Mouse (Mus musculus): ENCODE measurements around the gene Zfp62. TPM values are rescaled to one million over a fixed set of nuclear protein-coding genes. Genes with fewer than 3 reads are reported as not detected.

Zfp62 gene
- total and polyA plus RNA-seq, 3 experiments, result 16.7 to 132 (median 31.8) TPM

DNA sequence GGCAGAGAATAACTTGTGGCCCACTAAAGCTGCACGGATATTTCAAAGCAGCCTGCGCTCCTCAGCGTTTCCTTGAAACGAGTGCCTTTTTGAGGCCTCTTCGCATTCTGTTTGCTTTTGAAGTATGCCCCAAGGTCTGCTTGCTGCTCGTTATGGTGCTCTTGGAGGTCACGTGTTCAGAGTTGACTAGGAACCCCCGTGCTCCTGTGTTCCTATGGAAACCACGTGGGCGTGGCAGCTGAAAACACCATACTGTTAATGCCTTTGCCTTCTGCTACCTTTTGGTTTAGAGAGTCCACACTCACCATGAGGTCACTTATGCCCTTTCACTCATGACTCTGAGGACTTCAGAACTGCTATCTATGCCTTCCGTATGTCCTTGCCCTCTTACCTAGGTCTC, 61.5 kb downstream of the Zfp62 start:
- DNase-seq (ENCODE audit: low read depth, low spot score), result no peak
- Histone ChIP-seq H3K4me3 (ENCODE audit: control insufficient read depth in 1 of 2, insufficient read depth in 1 of 2, low read depth in 2 of 2, low read length in 2 of 2) (no peak overlapping the region), H3K27me3 (ENCODE audit: control insufficient read depth in 1 of 2, insufficient read depth in 2 of 2, low read length in 2 of 2) (no peaks in the 10 kb centered on the region), H3K79me2 (ENCODE audit: control insufficient read depth, insufficient read depth, low read length, poor library complexity) (no peaks in the 10 kb centered on the region), H3K4me1 (ENCODE audit: control insufficient read depth in 1 of 2, insufficient read depth in 2 of 2, low read length in 2 of 2) (no peaks in the 10 kb centered on the region), H3K36me3 (ENCODE audit: control insufficient read depth in 1 of 2, insufficient read depth in 2 of 2, low read length in 2 of 2) (peaks cover 0 to 4% of the 10 kb centered on the region in 2 experiments; a peak in 1 of 4 replicates), H3K9me3 (replicated peaks; ENCODE audit: insufficient read depth, low read length) (no peaks in the 10 kb centered on the region), H3K9ac (ENCODE audit: control insufficient read depth, low read depth, low read length, poor library complexity, severe bottlenecking) (no peak overlapping the region), H3K27ac (ENCODE audit: control insufficient read depth, low read depth, low read length) (no peak overlapping the region)
- TF ChIP-seq KAT2A (conservative IDR thresholded peaks at IDR 0.05; ENCODE audit: low read depth, low read length), result no peak

DNA sequence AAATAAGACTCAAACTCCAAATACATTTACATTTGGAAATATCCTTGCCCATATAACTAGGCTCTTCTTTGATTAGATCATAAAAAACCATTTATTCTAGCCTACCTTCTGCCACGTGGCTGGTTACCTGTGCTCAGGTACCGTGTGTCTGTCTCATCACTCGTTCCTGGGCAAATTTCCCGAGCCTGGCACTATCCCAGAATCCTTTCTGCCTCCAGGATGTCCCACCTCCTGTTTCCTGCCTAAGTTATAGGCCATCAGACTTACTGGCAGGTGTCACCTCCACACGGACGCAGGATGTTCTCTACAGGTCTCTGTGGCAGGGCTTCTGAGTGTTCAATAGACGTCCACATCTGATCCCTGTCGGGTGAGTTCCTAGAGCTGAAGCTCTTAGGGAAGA, 62.0 kb downstream of the Zfp62 start:
- Histone ChIP-seq H3K4me3 (ENCODE audit: control insufficient read depth in 1 of 2, insufficient read depth in 1 of 2, low read depth in 2 of 2, low read length in 2 of 2) (no peak overlapping the region), H3K27ac (ENCODE audit: control insufficient read depth, low read depth, low read length) (no peak overlapping the region), H3K36me3 (ENCODE audit: control insufficient read depth in 1 of 2, insufficient read depth in 2 of 2, low read length in 2 of 2) (peaks cover 0 to 2% of the 10 kb centered on the region in 2 experiments; a peak in 1 of 4 replicates), H3K4me1 (ENCODE audit: control insufficient read depth in 1 of 2, insufficient read depth in 2 of 2, low read length in 2 of 2) (no peaks in the 10 kb centered on the region), H3K27me3 (ENCODE audit: control insufficient read depth in 1 of 2, insufficient read depth in 2 of 2, low read length in 2 of 2) (no peaks in the 10 kb centered on the region), H3K9ac (ENCODE audit: control insufficient read depth, low read depth, low read length, poor library complexity, severe bottlenecking) (no peak overlapping the region), H3K79me2 (ENCODE audit: control insufficient read depth, insufficient read depth, low read length, poor library complexity) (no peaks in the 10 kb centered on the region), H3K9me3 (replicated peaks; ENCODE audit: insufficient read depth, low read length) (no peaks in the 10 kb centered on the region)
- TF ChIP-seq UBTF (IDR thresholded peaks at IDR 0.05; ENCODE audit: borderline replicate concordance, insufficient read depth, low read depth, low read length), result no peak
- TF ChIP-seq NELFE (IDR thresholded peaks at IDR 0.05; ENCODE audit: low read depth, low read length), result no peak
- TF ChIP-seq TBP (IDR thresholded peaks at IDR 0.05; ENCODE audit: low read depth, low read length), result no peak
- TF ChIP-seq MEF2A (IDR thresholded peaks at IDR 0.05; ENCODE audit: extremely low read depth, insufficient replicate concordance, low read depth, low read length, poor library complexity, severe bottlenecking), result no peak
- no peak for TF ChIP-seq TAL1 (IDR thresholded peaks at IDR 0.05; ENCODE audit: low read length)
- TF ChIP-seq CHD1 (IDR thresholded peaks at IDR 0.05; ENCODE audit: low read depth, low read length), result no peak
- TF ChIP-seq CTCF (IDR thresholded peaks at IDR 0.05 in 2 of 3, conservative IDR thresholded peaks at IDR 0.05 in 1 of 3; ENCODE audit: control insufficient read depth in 1 of 3, insufficient read depth in 1 of 3, low read depth in 2 of 3, low read length in 3 of 3, poor library complexity in 1 of 3, severe bottlenecking in 1 of 3), result no peak
- TF ChIP-seq CHD2 (IDR thresholded peaks at IDR 0.05; ENCODE audit: low read length), result no peak
- no peak for TF ChIP-seq POLR2A (IDR thresholded peaks at IDR 0.05; ENCODE audit: control insufficient read depth in 1 of 2, insufficient read depth in 1 of 2, low read depth in 1 of 2, low read length in 2 of 2, poor library complexity in 1 of 2)
- no peak for TF ChIP-seq USF1 (IDR thresholded peaks at IDR 0.05; ENCODE audit: low read depth, low read length)
- TF ChIP-seq POLR2AphosphoS2 (IDR thresholded peaks at IDR 0.05; ENCODE audit: low read length), result no peak
- TF ChIP-seq BHLHE40 (IDR thresholded peaks at IDR 0.05; ENCODE audit: borderline replicate concordance, low read depth, low read length), result no peak
- no peak for TF ChIP-seq MAX (IDR thresholded peaks at IDR 0.05; ENCODE audit: low read length)
- no peak for TF ChIP-seq ZMIZ1 (IDR thresholded peaks at IDR 0.05; ENCODE audit: low read depth, low read length)
- no peak for TF ChIP-seq HCFC1 (IDR thresholded peaks at IDR 0.05; ENCODE audit: low read depth, low read length)
- TF ChIP-seq MAFK (IDR thresholded peaks at IDR 0.05; ENCODE audit: borderline replicate concordance, low read depth, low read length), result no peak
- no peak for TF ChIP-seq ZC3H11A (IDR thresholded peaks at IDR 0.05; ENCODE audit: low read depth, low read length)
- no peak for TF ChIP-seq KAT2A (conservative IDR thresholded peaks at IDR 0.05; ENCODE audit: low read depth, low read length)
- no peak for TF ChIP-seq GATA1 (IDR thresholded peaks at IDR 0.05; ENCODE audit: low read depth, low read length)
- DNase-seq (ENCODE audit: low read depth, low spot score), result no peak
